Mouse (Mus musculus) gastrocnemius, postnatal 4 days (tissue): ENCODE results near the gene Tmem104. TPM values are rescaled to one million over a fixed set of nuclear protein-coding genes. Genes with fewer than 3 reads are reported as not detected.

Source experiments
- DNase-seq, 2 experiments: peaks; one replicate each; pipeline ENCODE4 v3.0.0; 2021 to 2022; ENCODE audit warnings: low spot score in 2 of 2, mixed read lengths in 2 of 2
- total RNA-seq, 2 experiments: library from RNA; stranded (reverse); gene quantifications; 2 replicates each; pipeline ENCODE4 v1.2.3; 2021

The Tmem104 gene
- total RNA-seq, 2 experiments from 2014 or later = 8.5 to 9.8 TPM

DNA sequence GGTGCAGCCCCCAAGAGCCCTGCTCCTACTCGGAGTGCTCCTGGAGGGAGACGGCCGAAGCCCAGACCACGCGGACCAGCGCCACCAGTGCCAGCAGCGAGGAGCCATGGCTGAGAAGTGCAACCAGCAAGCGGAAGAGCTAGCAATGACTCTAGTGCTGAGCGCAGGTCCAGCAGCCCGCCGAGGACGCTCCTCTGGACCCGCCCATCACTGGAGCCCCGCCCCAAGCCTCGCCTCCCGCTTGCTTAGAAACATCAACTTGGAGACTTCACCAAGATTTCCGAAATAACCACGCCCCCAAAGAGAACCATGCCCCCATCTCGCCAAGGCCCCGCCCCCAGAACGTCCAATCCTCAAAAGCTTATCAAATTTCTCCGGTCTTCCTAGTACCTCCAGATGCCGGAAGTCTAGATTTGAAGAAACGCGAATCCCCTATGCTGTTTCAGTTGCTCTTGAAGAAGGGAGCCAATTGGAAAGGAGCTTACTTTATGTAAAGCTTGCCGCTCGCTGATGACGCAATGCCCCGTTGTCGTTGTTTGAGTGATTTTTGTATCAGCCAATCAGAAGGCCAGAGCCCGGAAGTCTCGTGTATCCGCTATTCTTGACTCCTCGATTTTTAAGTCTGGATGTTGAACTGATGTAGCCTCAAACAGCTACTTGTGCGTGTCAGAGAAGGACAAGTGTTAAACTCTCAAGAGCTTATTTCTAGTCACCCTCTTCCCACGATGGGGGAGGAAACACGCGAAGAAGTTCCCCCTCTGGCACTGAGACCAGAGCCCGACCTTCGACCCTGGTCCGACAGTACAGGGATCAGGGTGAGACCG is 89.7 kb downstream of the Tmem104 start, which contains the start of gene Fdxr:
TSS of gene Fdxr (minus strand) at position 271 of the 824 bp plus-strand sequence.
- peak; percentile 92 to 98 for DNase-seq

DNA sequence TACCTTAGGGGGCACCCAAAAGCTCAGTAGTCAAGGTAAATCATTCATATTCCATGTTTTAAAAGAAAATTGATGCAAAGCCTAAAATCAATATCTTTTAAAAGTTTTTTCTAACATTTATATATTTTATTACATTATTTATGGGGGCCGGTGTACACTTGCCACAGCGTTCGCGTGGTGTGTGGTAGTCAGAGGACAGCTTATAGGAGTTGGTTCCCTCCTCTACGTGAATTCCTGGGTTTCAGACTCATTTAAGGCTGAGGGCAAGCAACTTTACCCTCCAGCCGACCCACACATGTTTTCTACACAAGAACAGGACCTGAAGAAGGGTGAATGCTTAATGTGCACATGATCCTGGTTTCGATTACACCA is 90.3 kb downstream of the Tmem104 start:
- DNase-seq = no peak

DNA sequence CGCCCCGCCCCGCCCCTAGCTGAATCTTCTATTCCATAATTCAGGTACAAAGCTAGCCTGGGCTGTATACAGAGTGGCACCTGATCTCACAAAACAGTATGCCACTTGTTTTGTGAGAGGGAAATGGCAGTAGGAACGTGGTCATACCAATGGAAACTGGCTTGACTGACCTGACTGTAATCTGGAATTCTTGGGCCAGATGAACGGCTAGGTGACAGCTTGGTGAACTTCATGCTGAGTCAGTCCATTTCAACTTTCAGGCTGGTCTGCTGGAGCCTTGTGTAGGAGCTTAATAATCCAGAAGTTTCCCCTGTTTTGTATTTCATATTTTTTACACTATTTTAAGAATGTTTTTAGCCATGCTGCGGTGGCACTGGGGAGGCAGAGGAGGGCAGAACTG is 90.9 kb downstream of the Tmem104 start:
- no peak for DNase-seq

DNA sequence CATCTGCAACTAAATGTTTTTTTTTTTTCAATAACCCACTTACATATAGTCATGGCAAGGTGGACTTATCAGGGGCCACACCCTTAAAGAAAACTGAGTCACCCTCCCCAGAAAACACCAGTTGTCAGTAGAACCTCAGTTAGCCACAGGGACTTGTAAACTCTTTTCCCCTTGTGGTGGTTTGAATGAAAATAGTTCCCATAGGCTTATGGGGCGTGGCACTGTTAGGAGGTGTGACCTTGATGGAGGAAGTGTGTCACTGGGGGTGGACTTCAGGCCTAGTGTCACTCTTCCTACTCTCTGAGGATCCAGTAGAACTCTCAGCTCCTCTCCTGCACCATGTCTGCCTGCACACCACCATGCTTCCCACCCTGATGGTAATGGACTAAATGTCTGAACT is 92.4 kb downstream of the Tmem104 start:
- DNase-seq = no peak

DNA sequence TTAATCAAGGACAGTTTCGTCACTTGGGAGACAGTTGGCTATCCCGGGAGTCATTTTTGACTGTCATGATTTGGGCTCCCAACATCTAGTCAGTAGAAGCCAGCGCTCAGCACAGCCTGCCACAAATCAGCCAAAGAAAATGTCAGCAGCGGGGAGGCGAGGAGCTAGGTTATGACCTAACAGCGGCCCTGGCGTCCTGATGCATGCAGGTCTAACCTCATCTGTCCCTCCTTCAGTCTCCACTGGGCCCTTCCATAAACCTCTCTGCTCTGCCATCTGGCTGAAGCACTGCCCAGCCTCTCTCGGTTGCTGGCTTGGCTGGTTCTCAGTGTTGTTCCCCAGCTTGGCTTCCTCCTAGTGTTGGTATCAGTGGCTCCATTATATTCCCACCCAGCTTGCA is 95.0 kb downstream of the Tmem104 start:
- DNase-seq = no peak

DNA sequence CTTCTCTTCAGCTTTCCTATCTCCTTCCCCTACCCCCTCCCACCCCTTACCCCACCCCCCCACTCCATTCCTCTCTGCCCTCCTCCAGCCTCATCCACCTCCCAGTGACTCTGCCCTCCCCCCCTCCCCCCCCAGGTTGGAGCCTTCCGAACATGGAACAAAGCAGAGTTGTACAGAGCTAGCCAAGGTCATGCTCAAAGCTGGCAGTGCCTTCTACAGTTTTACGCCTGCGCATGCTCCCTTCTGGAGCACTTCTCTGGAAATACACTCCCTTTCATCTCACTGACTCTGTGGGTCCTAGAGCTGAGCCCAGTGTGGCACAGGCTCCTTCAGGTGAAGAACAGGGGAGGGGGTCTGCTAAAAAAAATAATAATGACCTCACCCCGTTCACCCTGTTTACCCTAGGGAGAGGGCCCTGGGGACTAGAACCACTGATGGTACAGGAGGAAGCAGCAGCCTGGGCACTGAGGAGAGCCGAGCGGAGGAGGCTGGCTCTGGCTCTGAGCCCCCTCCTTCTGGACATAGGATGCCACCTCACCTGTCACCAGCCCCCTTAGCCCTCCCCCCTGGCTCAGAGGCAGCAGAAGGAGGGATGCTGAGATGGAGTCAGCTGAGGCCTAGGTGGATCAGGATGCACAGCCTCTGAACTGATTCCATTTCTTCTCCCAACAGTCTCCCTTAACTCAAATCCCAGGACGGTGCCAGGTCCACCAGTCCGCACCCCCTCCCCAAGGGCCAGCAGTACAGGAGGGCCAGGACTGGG is 95.6 kb downstream of the Tmem104 start:
- no peak for DNase-seq

DNA sequence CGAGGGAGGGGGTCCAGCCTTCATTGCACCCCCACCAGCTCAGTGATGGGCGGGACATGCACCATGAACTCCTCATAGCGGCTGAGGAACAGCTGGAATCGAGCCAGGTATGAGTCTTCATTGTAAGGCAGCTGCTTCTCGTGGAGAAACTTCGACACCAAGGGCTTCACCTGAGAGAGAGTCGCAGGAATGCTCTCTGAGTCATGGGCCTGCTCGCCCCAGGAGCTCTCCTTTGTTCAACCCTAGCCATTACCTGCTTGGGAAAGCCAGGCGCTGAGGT is 96.1 kb downstream of the Tmem104 start:
- no peak for DNase-seq

DNA sequence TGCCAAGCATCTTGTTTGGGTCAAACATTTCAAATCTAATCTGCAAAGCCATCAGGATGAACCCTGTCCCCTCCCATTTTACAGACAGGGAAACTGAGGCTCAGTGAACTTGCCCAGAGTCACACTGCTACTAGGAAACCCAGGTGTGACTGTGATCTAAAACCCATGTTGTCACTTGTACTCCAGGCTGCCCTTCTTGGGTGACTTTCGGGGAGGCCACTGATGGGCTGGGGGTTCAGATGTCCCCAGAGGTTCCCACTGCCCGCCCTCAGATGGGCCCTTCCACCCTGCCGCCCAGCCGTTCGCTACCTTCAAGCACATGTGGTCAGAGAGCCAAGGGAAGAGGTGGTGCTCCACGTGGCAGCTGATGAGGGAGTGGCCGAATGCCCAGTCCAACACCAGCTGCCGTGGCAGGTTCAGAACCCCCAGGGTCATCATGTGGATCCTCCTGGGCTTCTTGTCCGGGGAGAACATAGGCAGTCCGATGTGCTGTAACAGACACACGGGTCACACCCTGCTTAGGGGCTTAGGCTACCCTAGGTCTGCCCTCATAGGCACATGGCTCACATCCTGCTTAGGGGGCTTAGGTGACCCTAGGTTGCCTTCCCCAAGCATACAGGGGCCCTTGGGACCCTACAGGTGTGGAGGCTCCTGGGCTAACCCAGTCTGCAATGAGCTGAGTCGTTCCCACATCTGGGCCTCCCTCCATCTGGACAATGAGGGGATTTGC is 96.8 kb downstream of the Tmem104 start:
- no peak for DNase-seq

DNA sequence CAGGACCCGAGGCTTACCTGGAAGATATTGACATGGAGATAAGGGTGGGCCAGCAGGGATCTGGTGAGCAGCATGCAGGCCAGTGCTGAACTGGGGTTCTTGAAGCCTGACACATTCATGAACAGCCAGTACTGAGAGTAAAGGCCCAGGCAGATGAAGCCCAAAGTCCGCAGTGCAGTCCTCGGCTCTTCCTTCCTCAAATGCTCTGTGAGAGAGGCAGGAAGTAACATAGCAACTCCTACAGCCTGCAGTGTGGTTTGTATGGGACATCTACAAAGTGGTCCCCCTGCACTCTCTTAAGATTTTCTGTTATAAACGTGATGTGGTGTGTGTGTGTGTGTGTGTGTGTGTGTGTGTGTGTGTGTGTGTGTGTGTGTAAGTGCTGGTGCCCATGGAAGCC is 98.0 kb downstream of the Tmem104 start:
- no peak for DNase-seq

DNA sequence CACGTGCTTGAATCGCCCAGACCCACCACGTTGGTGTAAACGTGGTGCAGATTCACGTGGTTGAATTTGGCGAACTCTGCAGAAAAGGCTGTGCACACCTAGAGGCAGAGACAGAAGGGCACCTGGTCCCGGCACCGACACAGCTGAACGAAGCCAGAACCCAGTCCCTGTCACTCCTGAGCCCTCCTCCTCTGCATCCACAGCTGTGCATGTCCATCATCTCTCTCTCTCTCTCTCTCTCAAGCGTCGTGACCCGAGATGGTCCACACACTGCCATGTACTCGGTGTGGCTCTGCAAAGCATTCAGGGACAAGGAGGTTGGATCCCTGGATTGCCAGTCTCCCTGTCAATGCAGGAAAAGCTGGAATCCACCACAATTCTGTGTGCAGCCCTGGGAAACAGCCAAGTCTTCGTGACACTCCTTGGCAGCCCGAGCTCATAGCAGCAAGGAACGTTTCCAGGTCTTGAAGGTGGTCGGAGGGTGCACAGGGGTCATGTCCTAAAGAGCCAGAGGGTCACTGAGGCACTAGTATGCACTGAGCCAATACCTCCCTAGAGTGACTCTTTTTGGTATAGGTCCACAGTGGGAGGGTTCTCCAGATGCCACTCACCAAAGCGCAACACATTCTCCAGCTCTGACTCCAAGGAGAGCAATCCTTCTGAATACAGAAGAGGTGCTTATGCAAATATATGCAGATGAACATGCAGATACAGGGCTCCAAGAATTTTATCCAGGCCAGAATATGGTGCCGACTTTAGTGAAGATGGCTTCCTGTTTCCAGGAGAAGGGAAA is 99.1 kb downstream of the Tmem104 start:
- no peak for DNase-seq

DNA sequence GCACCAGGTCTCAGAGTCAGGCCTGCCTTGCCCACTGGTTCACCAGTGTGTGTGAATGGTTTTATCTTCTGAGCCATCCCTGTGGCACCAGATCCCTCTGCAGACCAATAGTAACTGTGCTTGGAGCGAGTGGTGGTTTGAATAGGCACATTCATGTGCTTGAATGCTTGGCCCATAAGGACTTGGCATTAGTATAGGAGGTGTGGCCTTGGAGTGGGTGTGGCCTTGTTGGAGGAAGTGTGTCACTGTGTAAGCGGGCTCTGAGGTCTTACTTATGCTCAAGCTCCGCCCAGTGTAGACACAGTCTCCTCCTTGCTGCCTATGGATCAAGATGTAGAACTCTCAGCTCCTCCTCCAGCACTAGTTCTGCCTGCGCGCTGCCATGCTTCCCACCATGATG is 100.1 kb downstream of the Tmem104 start:
- no peak for DNase-seq

DNA sequence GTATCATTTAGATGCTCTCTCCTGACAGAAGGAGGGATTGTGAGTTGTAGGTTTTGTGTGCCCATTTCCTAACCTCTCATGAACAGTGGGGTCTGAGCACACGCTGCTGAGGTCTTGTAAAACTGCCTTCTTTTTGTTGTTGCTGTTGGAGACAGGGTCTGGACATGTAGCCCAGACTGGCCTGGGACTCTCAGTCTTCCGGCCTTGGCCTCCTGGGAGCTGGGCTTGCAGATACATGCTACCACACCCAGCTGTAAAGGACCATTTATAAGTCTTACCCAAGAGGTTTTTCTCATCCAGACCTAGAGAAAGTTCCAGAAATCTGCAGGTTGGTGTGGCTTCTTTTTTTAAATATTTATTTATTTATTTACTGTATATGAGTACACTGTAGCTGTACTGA is 101.0 kb downstream of the Tmem104 start:
- DNase-seq = no peak

DNA sequence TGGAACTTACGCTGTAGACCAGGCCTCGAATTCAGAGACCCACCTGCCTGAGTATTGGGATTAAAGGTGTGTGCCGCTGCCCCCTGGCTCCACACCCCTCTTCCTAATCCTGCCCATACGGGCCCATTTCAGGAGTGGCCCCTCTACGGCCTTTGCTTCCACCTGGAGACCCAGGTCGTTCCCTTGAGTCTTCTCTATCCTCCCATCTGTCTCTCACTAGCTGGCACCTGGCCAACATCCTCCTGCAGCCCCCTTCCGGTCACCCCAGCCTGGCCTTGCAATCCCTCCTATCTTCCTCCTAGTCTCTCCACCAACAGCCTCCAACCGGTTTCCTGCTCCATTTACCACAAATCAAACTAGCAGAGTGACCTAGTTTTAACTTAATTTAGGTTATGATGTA is 102.6 kb downstream of the Tmem104 start:
- DNase-seq = no peak

DNA sequence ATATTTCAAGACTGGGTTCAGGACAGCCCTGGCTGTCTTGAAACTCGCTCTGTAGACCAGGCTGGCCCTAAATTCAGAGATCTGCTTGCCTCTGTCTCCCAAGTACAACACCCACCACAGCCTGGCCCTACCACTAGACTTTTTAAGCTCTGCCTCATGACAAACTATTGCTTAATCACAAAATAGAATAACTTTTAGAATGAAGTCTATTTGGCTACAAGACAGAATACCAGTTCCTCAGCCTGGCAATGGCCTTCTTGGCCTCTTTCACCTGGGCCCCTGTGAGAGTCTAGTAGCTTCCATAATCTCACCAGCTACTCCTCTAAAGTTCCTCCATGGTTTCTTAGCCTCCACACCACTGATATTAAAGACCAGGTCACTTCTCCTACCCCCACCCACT is 103.0 kb downstream of the Tmem104 start:
- DNase-seq = no peak

DNA sequence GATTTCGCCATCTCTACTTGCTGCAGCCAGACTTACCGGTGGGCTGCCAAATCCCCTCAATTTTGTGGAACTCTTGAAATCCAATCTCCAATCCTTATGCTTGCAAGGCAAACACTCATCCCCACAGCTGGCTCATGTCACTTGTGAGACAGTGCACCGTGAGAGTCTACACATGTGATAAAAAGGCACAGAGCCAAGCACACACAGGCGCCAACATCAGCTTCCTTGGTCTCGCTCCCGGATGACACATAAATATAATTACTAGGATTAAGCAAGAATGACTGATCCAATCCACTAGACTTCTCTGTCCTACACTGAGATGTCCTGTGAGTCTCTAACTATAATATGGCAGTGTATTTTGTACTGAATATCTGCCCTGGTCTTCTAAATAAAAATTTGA is 103.6 kb downstream of the Tmem104 start:
- DNase-seq = peak in 1 of 2 experiments; percentile 50

DNA sequence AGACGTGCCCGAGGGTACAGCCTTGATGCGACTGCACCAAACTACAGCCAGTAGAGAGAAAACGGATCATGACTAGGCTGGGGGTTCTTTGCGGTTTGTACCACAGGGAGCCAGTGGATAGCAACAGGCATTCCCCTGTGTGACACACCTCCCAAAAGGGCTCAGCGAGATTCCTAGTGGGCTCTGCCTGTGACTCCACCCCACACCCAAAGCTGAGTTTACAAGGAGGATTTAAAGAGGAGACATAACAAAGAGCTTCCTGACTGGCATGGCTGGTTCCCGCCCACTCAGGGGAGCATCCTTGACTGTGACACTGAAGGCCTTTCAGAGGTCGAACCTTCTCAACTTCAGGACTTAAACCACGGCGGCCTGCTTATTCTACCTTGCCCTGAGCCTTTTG is 104.2 kb downstream of the Tmem104 start:
- no peak for DNase-seq

DNA sequence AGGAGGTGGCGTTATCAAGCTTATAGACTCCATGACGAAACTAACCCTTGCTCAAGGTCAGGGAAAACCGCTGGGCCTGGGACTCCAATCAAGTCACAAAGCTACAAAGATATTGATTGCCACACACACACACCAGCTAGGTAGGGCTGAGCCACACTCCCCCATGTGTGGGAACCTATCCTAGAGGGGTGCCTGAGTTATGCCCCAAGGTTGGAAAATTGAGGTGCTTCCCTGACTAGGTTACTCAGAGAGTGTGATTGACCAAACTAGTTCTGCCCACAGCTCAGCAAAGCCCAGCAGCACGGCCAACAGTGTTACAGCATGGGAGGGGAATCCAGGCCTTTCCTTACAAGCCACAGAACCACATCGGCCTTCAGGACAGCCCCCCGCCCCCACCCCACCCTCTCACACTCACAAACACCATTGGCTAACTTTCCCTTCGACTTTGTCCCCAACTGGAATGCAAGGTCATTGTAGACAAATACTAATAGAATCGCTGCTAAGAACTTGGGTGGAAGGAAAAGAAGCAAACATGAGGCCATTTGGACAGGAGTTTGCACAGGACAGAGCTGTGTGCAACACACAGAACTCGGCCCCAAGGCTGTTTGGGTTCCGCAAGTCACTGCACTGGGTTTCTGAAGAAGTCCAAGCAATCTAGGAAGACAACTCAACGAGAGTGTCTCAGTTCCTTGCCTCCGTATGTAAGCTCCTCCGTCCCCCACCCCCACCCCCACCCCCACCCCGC is 105.5 kb downstream of the Tmem104 start:
- DNase-seq = no peak

DNA sequence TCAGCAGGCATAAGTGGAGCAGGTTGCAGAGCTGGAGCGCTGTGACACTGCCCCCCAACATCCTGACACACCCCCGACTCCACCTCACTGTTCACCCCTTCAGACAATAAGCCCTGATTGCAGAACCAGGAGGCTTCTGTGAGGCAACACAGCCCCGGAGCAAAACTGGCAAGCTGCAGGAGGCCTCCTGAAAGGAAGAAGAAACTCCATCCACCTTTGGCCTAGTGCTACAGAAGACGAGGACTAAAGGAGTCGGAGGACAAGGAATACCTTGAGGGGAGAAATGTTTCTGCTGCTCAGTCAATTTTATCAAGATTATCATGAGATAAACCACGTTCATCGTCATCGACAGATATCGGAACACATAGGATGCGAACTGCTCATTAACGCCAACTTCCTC is 108.7 kb downstream of the Tmem104 start:
- no peak for DNase-seq
